Mouse (Mus musculus) cerebellum, adult 2 months (tissue): ENCODE results near the gene Plb1.

ENCODE experiments used
- CTCF ChIP-seq: fragments of 200-500 bp; IDR thresholded peaks from 2 replicates; pipeline ENCODE4 v1.5.1; 2011; ENCODE audit warnings: low read depth, mild to moderate bottlenecking, control low read depth, low read length, moderate library complexity, borderline replicate concordance; ENCODE audit not compliant: insufficient read depth
- POLR2A ChIP-seq: fragments of 200-500 bp; IDR thresholded peaks from 2 replicates; pipeline ENCODE4 v1.6.1; 2011; ENCODE audit warnings: low read length, control low read depth, borderline replicate concordance; ENCODE audit not compliant: insufficient read depth

DNA sequence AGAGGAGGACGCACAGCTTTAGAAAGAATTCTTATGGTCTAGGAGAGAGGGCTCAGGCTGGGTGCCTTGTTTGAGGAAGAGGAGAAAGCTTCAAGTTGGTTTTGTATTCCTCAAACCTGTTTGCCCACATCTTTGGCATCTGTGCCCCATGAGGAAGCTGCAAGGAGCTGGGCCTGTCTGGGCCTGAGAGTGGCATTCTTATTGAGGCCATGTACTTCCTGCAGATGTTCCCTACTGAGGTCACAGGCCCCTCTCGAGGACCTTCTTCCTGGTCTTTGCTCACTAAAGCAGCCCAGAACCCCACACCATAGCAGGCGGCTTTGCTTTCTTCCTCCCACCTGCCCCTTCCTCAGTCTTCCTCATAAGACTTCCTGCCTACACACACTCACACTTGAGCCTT lies 33.4 kb upstream of the Plb1 start:
- TF ChIP-seq POLR2A = no peak
- no peak for TF ChIP-seq CTCF
